Mouse (Mus musculus) ES-Bruce4 (cell line): ENCODE results near the gene Rnf222. TPM values are rescaled to one million over a fixed set of nuclear protein-coding genes. Genes with fewer than 3 reads are reported as not detected.

ENCODE experiments used
- H3K27ac ChIP-seq: 2 replicates; pipeline ENCODE4 v1.5.1; 2012; ENCODE audit warnings: low read length, inconsistent platforms; ENCODE audit not compliant: insufficient read depth
- H3K27me3 ChIP-seq: 2 replicates; pipeline ENCODE4 v1.6.1; 2012; ENCODE audit warnings: mild to moderate bottlenecking, low read length, inconsistent platforms; ENCODE audit not compliant: control insufficient read depth, poor library complexity, insufficient read depth, severe bottlenecking
- H3K36me3 ChIP-seq: 2 replicates; pipeline ENCODE4 v1.6.1; 2012; ENCODE audit warnings: inconsistent platforms, mild to moderate bottlenecking, low read length, moderate library complexity; ENCODE audit not compliant: control insufficient read depth, poor library complexity, insufficient read depth, severe bottlenecking
- H3K4me1 ChIP-seq: one replicate; pipeline ENCODE4 v1.8.1; 2011; ENCODE audit warnings: low read length; ENCODE audit not compliant: control insufficient read depth, insufficient read depth
- H3K4me3 ChIP-seq: 2 replicates; pipeline ENCODE4 v1.5.1; 2011; ENCODE audit warnings: low read depth, mild to moderate bottlenecking, low read length
- H3K9ac ChIP-seq: 2 replicates; pipeline ENCODE4 v1.6.1; 2012; ENCODE audit warnings: low read depth, mild to moderate bottlenecking, inconsistent platforms; ENCODE audit not compliant: poor library complexity, severe bottlenecking
- H3K9me3 ChIP-seq: replicated peaks from 2 replicates; pipeline ENCODE4 v1.6.1; 2012; ENCODE audit warnings: mild to moderate bottlenecking, low read length, inconsistent platforms; ENCODE audit not compliant: control insufficient read depth, poor library complexity, insufficient read depth, severe bottlenecking
- CTCF ChIP-seq: IDR thresholded peaks from one replicate; pipeline ENCODE4 v1.8.1; 2011; ENCODE audit warnings: low read depth, low read length
- EP300 ChIP-seq: IDR thresholded peaks from 2 replicates; pipeline ENCODE4 v1.6.1; 2011; ENCODE audit warnings: low read depth, low read length; ENCODE audit not compliant: insufficient read depth
- POLR2A ChIP-seq: IDR thresholded peaks from one replicate; pipeline ENCODE4 v1.8.1; 2011; ENCODE audit warnings: low read length; ENCODE audit not compliant: insufficient read depth
- polyA plus RNA-seq: library from polyadenylated mRNA; stranded (reverse); fragments of >200 nt; gene quantifications from 2 replicates; pipeline ENCODE4 v1.2.4, GENCODE M21; 2011; ENCODE audit warnings: low read depth; ENCODE audit not compliant: missing spikeins, insufficient read depth, insufficient read length

Gene Rnf222
- polyA plus RNA-seq, 1 experiment: not detected

GRCm38 (mm10) chr11:68864544-68865189, 23.7 kb upstream of the Rnf222 start:
- Histone ChIP-seq H3K27me3 (no peaks in the 10 kb centered on the region), H3K36me3 (no peaks in the 10 kb centered on the region), H3K4me1 (no peaks in the 10 kb centered on the region), H3K4me3 (no peak overlapping the region), H3K9me3 (no peaks in the 10 kb centered on the region), H3K9ac (no peak overlapping the region), H3K27ac (no peak overlapping the region)
- no peak for TF ChIP-seq EP300
- no peak for TF ChIP-seq POLR2A
- TF ChIP-seq CTCF: no peak

GRCm38 (mm10) chr11:68871277-68871676, 17.1 kb upstream of the Rnf222 start:
- no peak overlapping the region for H3K27ac ChIP-seq
- H3K27me3 ChIP-seq: no peaks in the 10 kb centered on the region
- H3K9me3 ChIP-seq: no peaks in the 10 kb centered on the region
- H3K4me3 ChIP-seq: no peak overlapping the region
- peaks cover 3% of the 10 kb centered on the region for H3K4me1 ChIP-seq
- H3K9ac ChIP-seq: no peak overlapping the region
- TF ChIP-seq POLR2A: no peak
- TF ChIP-seq CTCF: no peak
- no peaks in the 10 kb centered on the region for H3K36me3 ChIP-seq

- Histone ChIP-seq H3K9ac (no peak within 1 kb of the TSS), H3K9me3 (no peaks in the 10 kb centered on the region)
- TF ChIP-seq POLR2A (no peak), EP300 (no peak), CTCF (no peak)
Observed at GRCm38 (mm10) chr11:68871748-68872147, 16.6 kb upstream of the Rnf222 start, which contains the start of gene Ndel1. Ndel1 (minus strand) TSS chr11:68871858.

GRCm38 (mm10) chr11:68874841-68875240, 13.5 kb upstream of the Rnf222 start:
- H3K27me3 ChIP-seq: no peaks in the 10 kb centered on the region
- H3K4me3 ChIP-seq: no peak overlapping the region
- peaks cover 3% of the 10 kb centered on the region for H3K4me1 ChIP-seq
- no peak for TF ChIP-seq EP300
- TF ChIP-seq POLR2A: no peak
- no peak for TF ChIP-seq CTCF
- no peak overlapping the region for H3K27ac ChIP-seq
- H3K9ac ChIP-seq: no peak overlapping the region
- H3K9me3 ChIP-seq: no peaks in the 10 kb centered on the region
- H3K36me3 ChIP-seq: no peaks in the 10 kb centered on the region

More at GRCm38 (mm10) chr11:68871748-68872147, 16.6 kb upstream of the Rnf222 start, which contains the start of gene Ndel1:
- no peaks in the 10 kb centered on the region for H3K36me3 ChIP-seq
- no peak within 1 kb of the TSS for H3K4me3 ChIP-seq
- H3K27me3 ChIP-seq: no peaks in the 10 kb centered on the region
- no peak within 1 kb of the TSS for H3K27ac ChIP-seq
- H3K4me1 ChIP-seq: peaks cover 3% of the 10 kb centered on the region

- Histone ChIP-seq H3K9me3 (no peaks in the 10 kb centered on the region), H3K4me1 (no peaks in the 10 kb centered on the region), H3K27me3 (no peaks in the 10 kb centered on the region), H3K27ac (no peak overlapping the region), H3K9ac (no peak overlapping the region), H3K4me3 (no peak overlapping the region), H3K36me3 (no peaks in the 10 kb centered on the region)
- TF ChIP-seq EP300 (no peak), POLR2A (no peak)
Observed at GRCm38 (mm10) chr11:68878811-68879210, 9.5 kb upstream of the Rnf222 start.

GRCm38 (mm10) chr11:68882107-68882506, 6.2 kb upstream of the Rnf222 start:
- Histone ChIP-seq H3K36me3 (no peaks in the 10 kb centered on the region), H3K27ac (peak overlapping the region; percentile 2; the same call in 1 of the 2 replicates), H3K9ac (no peak overlapping the region), H3K4me1 (no peaks in the 10 kb centered on the region), H3K27me3 (no peaks in the 10 kb centered on the region), H3K9me3 (no peaks in the 10 kb centered on the region), H3K4me3 (peak overlapping the region; percentile 0; the same call in 1 of the 2 replicates)
- TF ChIP-seq POLR2A (no peak), EP300 (peak; percentile 71; the same call in 1 of the 2 replicates)
